Comparison of ENCODE assay signal across 16 mouse cellular contexts in the genomic region with DNA sequence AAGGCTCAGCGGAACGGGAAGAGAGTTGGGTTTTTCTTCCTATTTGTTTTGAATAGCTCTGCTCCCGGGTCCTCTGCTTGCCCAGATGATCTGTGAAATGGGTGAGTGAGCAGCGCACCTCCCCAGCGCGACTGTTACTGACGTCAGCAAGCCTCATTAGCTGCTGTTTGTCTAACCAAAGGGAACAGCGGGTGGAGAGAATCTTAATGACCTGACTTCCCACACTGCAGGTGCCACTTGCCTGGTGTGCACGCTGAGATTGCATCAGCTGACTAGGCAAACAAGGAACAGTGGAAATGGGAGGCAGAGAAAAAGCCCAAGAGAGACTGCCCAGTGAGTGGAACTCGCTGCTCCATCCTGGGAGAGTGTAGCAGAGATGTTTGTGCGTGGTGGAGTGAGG. TPM values are rescaled to one million over a fixed set of nuclear protein-coding genes. Genes with fewer than 3 reads are reported as not detected.
A peak's percentile ranks its signal among the peaks of the same experiment; 100 is the strongest.
DNase-seq lines count a peak whose midpoint lies in the region; ATAC-seq and TF ChIP-seq lines count a peak whose summit lies in the region.
"Had no signal": no experiment of that assay in that cellular context is flagged by ENCODE, and none has a peak within 500 bp of the region (broad histone marks: within the 10 kb centered on the region; RNA-seq: fewer than 3 reads in every experiment).

No protein-coding gene starts in this region.

- H3K27me3 ChIP-seq in Patski: no peaks in the 10 kb centered on the region
- no peaks in the 10 kb centered on the region for H3K27me3 ChIP-seq in kidney, embryonic 15.5 days
- H3K27me3 ChIP-seq in stomach, embryonic 16.5 days (ENCODE audit: control insufficient read depth, insufficient read depth, low read length): no peaks in the 10 kb centered on the region
- no peaks in the 10 kb centered on the region for H3K27me3 ChIP-seq in forebrain, embryonic 13.5 days
- H3K27me3 ChIP-seq: embryonic facial prominence, embryonic 13.5 days; midbrain, embryonic 15.5 days had no signal

- TF ChIP-seq POLR2A in lung, adult 2 months (IDR thresholded peaks at IDR 0.05; ENCODE audit: borderline replicate concordance, extremely low read depth, low read depth, low read length): no peak

- CTCF ChIA-PET in Patski (lab: Charles Lee): interaction anchor here (0.8 to 1.3 kb wide), 2 partner anchors 21 to 22 kb away, joined by 3 read pairs; no protein-coding TSS in a partner anchor

- H3K4me2 ChIP-seq in kidney, embryonic 15.5 days: no peak overlapping the region
- no peak overlapping the region for H3K4me2 ChIP-seq in stomach, embryonic 16.5 days (ENCODE audit: low read depth, low read length)
- no peak overlapping the region for H3K4me2 ChIP-seq in forebrain, embryonic 13.5 days
- H3K4me2 ChIP-seq: embryonic facial prominence, embryonic 13.5 days; heart, embryonic 11.5 days; midbrain, embryonic 15.5 days had no signal

- no peaks in the 10 kb centered on the region for H3K4me1 ChIP-seq in lung, adult 2 months (ENCODE audit: control insufficient read depth, insufficient read depth, low read length)
- peaks cover 8% of the 10 kb centered on the region; the same call in 1 of the 2 replicates for H3K4me1 ChIP-seq in kidney, embryonic 15.5 days
- H3K4me1 ChIP-seq in stomach, embryonic 16.5 days (ENCODE audit: control insufficient read depth, insufficient read depth, low read length): no peaks in the 10 kb centered on the region
- no peaks in the 10 kb centered on the region for H3K4me1 ChIP-seq in forebrain, embryonic 13.5 days
- H3K4me1 ChIP-seq: embryonic facial prominence, embryonic 13.5 days; midbrain, embryonic 15.5 days had no signal

- H3K4me3 ChIP-seq in lung, adult 2 months (replicated peaks; ENCODE audit: extremely low read depth, low read depth, low read length): no peak overlapping the region
- H3K4me3 ChIP-seq in kidney, embryonic 15.5 days (replicated peaks): no peak overlapping the region
- H3K4me3 ChIP-seq in stomach, embryonic 16.5 days (replicated peaks; ENCODE audit: low read length): no peak overlapping the region
- H3K4me3 ChIP-seq in forebrain, embryonic 13.5 days: no peak overlapping the region
- H3K4me3 ChIP-seq: embryonic facial prominence, embryonic 13.5 days; midbrain, embryonic 15.5 days had no signal

- DNase-seq in lung, postnatal 25 days (ENCODE audit: low spot score): peak; percentile 10
- no peak for DNase-seq in lung, adult 2 months
- DNase-seq in Patski (ENCODE audit: low read depth, low spot score): peak; percentile 69
- no peak for DNase-seq in adrenal gland, adult 18-20 months (ENCODE audit: low spot score in 2 of 2)
- DNase-seq: cerebellum, postnatal 10 days; layer of hippocampus, postnatal 36 days; right cerebral cortex, postnatal 14 days; thymus, postnatal 4 days had no signal

- H3K9ac ChIP-seq in kidney, embryonic 15.5 days: no peak overlapping the region
- no peak overlapping the region for H3K9ac ChIP-seq in stomach, embryonic 16.5 days (ENCODE audit: low read length)
- H3K9ac ChIP-seq in forebrain, embryonic 13.5 days: no peak overlapping the region
- H3K9ac ChIP-seq: embryonic facial prominence, embryonic 13.5 days; midbrain, embryonic 15.5 days had no signal

- H3K9me3 ChIP-seq in kidney, embryonic 15.5 days (replicated peaks): no peaks in the 10 kb centered on the region
- no peaks in the 10 kb centered on the region for H3K9me3 ChIP-seq in stomach, embryonic 16.5 days (replicated peaks; ENCODE audit: control insufficient read depth, low read length)
- H3K9me3 ChIP-seq in forebrain, embryonic 13.5 days (replicated peaks): no peaks in the 10 kb centered on the region
- H3K9me3 ChIP-seq: embryonic facial prominence, embryonic 13.5 days; midbrain, embryonic 15.5 days had no signal

- ATAC-seq in Patski: peak; percentile 27
- peak; percentile 55 for ATAC-seq in kidney, embryonic 15.5 days (replicated peaks; ENCODE audit: low FRiP score)
- peak; percentile 62; the same call in 1 of the 2 replicates for ATAC-seq in stomach, embryonic 16.5 days (ENCODE audit: insufficient read depth, low FRiP score)
- no peak for ATAC-seq in forebrain, embryonic 13.5 days
- ATAC-seq: activated CD4-positive, CD25-positive, alpha-beta regulatory T cell, adult 4 months; forebrain, embryonic 14.5 days; midbrain, embryonic 15.5 days had no signal

- in situ Hi-C loops in Patski (cut with MboI; ENCODE audit: low pct_unique_long_range_greater_than_20kb): no loop called here

- no peak for TF ChIP-seq CTCF in lung, adult 2 months (IDR thresholded peaks at IDR 0.05; ENCODE audit: insufficient read depth, low read length)
- TF ChIP-seq CTCF in Patski (IDR thresholded peaks at IDR 0.05): no peak

- no peaks in the 10 kb centered on the region for H3K36me3 ChIP-seq in kidney, embryonic 15.5 days
- no peaks in the 10 kb centered on the region for H3K36me3 ChIP-seq in stomach, embryonic 16.5 days (ENCODE audit: control insufficient read depth, insufficient read depth, low read length)
- H3K36me3 ChIP-seq in forebrain, embryonic 13.5 days (ENCODE audit: poor library complexity, severe bottlenecking): no peaks in the 10 kb centered on the region
- H3K36me3 ChIP-seq: embryonic facial prominence, embryonic 13.5 days; midbrain, embryonic 15.5 days had no signal

- POLR2A ChIA-PET in Patski (lab: Charles Lee): interaction anchor here (0.5 to 0.9 kb wide), 2 partner anchors 239 to 621 kb away, joined by 3 read pairs; no protein-coding TSS in a partner anchor

- 48% methylated on average over 11 of the region's 11 CpGs for WGBS in lung, adult 2 months
- 43% methylated on average over 11 of the region's 11 CpGs for WGBS in kidney, embryonic 15.5 days
- WGBS in stomach, embryonic 16.5 days: 51% methylated on average over 11 of the region's 11 CpGs
- 56% methylated on average over 11 of the region's 11 CpGs for WGBS in forebrain, embryonic 13.5 days

- no peak overlapping the region for H3K27ac ChIP-seq in kidney, embryonic 15.5 days
- H3K27ac ChIP-seq in stomach, embryonic 16.5 days (ENCODE audit: low read length): 0 out of 2 replicates have a peak overlapping the region, but pooled peaks have one; percentile 11
- H3K27ac ChIP-seq in forebrain, embryonic 13.5 days: no peak overlapping the region
- H3K27ac ChIP-seq: embryonic facial prominence, embryonic 13.5 days; midbrain, embryonic 15.5 days had no signal

RNA-seq across cellular contexts. Expression of a gene that starts 25.2 kb away (rescaled TPM):
- 29.5 and 29.7 TPM in 2 replicates for polyA plus RNA-seq in lung, adult 2 months (2012; rRNA removed)
- polyA plus RNA-seq in Patski (2021): 70.8 TPM
- 51.9 and 53.8 TPM in 2 replicates for polyA plus RNA-seq in kidney, embryonic 15.5 days (2015; fragmentation: Nextera tagmentation; extraction: Ambion mirVana)
- polyA plus RNA-seq in stomach, embryonic 16.5 days (2015; fragmentation: Nextera tagmentation; extraction: Ambion mirVana): 33.9 and 38.8 TPM in 2 replicates
- 1 to 10 TPM; 2.8 to 4.3 TPM for total RNA-seq in adrenal gland, adult 18-20 months (2021)
- polyA plus RNA-seq in forebrain, embryonic 13.5 days (2015; fragmentation: Nextera tagmentation; extraction: Ambion mirVana): 38.4 and 40.2 TPM in 2 replicates
- polyA plus RNA-seq: activated CD4-positive, CD25-positive, alpha-beta regulatory T cell, adult 4 months had no signal

Comparison
In these comparisons a context has a peak if more than half of its experiments do, and no peak if none do; other contexts are left out.
1. DNase-seq: peak in lung, postnatal 25 days (single experiment) and Patski (single experiment); none in lung, adult 2 months (single experiment) and adrenal gland, adult 18-20 months (0 of 2).